Mouse (Mus musculus) embryonic facial prominence, embryonic 12.5 days (tissue): ENCODE results near the gene Aldh8a1. TPM values are rescaled to one million over a fixed set of nuclear protein-coding genes. Genes with fewer than 3 reads are reported as not detected.

ENCODE experiments used
- ATAC-seq: fragments of 200-750 bp; cut with Nextera tagmentation; 2 replicates; pipeline ENCODE4 v1.8.0; 2017; ENCODE audit not compliant: insufficient number of reproducible peaks, insufficient read depth, low FRiP score, low TSS enrichment
- H3K27ac ChIP-seq: fragments of 300-500 bp; sonication (generic); 2 replicates; pipeline ENCODE4 v1.5.1; 2016; ENCODE audit warnings: mild to moderate bottlenecking
- H3K27me3 ChIP-seq: fragments of 300-500 bp; sonication (generic); 2 replicates; pipeline ENCODE4 v1.6.1; 2016; ENCODE audit warnings: mild to moderate bottlenecking, moderate library complexity
- H3K36me3 ChIP-seq: fragments of 300-500 bp; sonication (generic); 2 replicates; pipeline ENCODE4 v1.6.1; 2016; ENCODE audit warnings: mild to moderate bottlenecking
- H3K4me1 ChIP-seq: fragments of 300-500 bp; sonication (generic); 2 replicates; pipeline ENCODE4 v1.6.1; 2016
- H3K4me2 ChIP-seq: fragments of 300-500 bp; sonication (generic); replicated peaks from 2 replicates; pipeline ENCODE4 v1.6.1; 2016; ENCODE audit warnings: mild to moderate bottlenecking, moderate library complexity
- H3K4me3 ChIP-seq: fragments of 300-500 bp; sonication (generic); 2 replicates; pipeline ENCODE4 v1.5.1; 2016; ENCODE audit warnings: mild to moderate bottlenecking
- H3K9ac ChIP-seq: fragments of 300-500 bp; sonication (generic); 2 replicates; pipeline ENCODE4 v1.6.1; 2016; ENCODE audit warnings: mild to moderate bottlenecking, moderate library complexity
- H3K9me3 ChIP-seq: fragments of 300-500 bp; sonication (generic); 2 replicates; pipeline ENCODE4 v1.6.1; 2016; ENCODE audit warnings: mild to moderate bottlenecking, moderate library complexity
- WGBS: fragments of 180-500 bp; shearing (Covaris S2); methylation state at CpG from one replicate; pipeline ENCODE4 v1.1.7; 2016; 5-methylcytosine and 5-hydroxymethylcytosine counted together
- polyA plus RNA-seq: library from polyadenylated mRNA; unstranded; fragments of >200 nt; fragmentation: Nextera tagmentation; extraction: Ambion mirVana; gene quantifications from 2 replicates; pipeline ENCODE4 v1.2.1, GENCODE M21; 2016

The Aldh8a1 gene
- polyA plus RNA-seq, 1 experiment from 2014 or later: 0.06 TPM

DNA sequence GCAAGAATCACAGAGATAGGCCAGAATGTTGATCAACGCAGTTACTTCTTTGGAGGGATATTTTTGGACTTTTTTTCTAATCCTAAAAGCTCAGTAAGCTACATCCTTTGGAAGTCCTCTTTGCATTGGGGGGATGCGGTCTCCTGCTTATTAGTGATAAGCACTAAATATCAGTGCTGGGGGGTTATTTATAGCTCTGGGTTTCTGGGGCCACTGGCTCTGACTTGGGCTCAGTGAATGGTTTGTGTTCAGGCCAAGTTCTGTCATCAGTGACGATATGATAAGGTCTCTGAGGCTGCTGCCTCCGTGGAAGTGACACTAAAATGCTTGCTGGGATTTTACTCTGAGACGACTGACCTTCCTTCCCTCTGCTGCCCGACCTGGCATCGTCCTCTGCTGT lies 22.9 kb downstream of the Aldh8a1 start:
- Histone ChIP-seq H3K4me2 (no peak overlapping the region), H3K4me3 (no peak overlapping the region), H3K27me3 (no peaks in the 10 kb centered on the region), H3K4me1 (peaks cover 5% of the 10 kb centered on the region; the same call in 1 of the 2 replicates), H3K9me3 (no peaks in the 10 kb centered on the region), H3K9ac (no peak overlapping the region), H3K27ac (no peak overlapping the region), H3K36me3 (no peaks in the 10 kb centered on the region)
- ATAC-seq: no peak
- 68% methylated on average over 7 of the region's 7 CpGs for WGBS

DNA sequence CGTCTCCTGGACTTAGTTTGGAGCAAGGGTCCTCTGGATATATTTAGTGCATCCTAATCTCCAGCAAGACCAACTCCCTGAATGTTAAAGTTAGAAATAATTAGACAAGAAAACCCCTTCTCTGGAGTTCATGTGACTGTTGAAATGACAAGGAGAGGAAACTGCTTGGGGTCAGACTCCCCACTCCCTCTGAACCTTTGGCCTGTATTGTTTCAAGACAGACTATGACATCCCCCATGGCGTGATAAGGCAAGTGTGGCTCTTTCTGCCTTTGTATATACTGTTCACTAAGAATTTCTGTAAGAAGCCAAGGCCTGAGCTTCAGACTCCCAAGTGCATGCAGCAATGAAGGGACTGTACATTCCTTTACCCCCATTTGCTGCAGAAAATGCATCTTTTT lies 23.4 kb downstream of the Aldh8a1 start:
- no peak overlapping the region for H3K9ac ChIP-seq
- no peak for ATAC-seq
- 61% methylated on average over 2 of the region's 2 CpGs for WGBS

DNA sequence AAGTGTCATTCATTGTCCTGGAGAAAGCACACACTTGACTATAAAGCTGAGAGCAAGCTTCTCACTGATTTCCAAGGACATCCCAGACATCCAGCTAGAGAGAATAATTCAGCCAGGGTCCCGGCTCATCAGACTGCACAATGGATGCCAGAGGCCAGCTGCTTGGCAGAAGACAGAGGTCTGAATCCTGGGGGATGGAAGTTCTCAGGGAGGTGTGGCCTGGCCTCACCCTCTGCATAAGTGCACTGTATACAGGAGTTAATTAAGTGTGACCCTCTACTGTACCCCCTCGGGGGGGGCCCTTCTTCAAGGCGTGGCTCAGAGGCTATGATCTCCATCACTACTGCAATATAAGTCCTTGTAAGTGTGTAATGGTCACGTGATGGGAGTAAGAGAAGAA lies 24.2 kb downstream of the Aldh8a1 start:
- Histone ChIP-seq H3K36me3 (no peaks in the 10 kb centered on the region), H3K9me3 (no peaks in the 10 kb centered on the region), H3K4me1 (peaks cover 5% of the 10 kb centered on the region; the same call in 1 of the 2 replicates), H3K27me3 (no peaks in the 10 kb centered on the region), H3K9ac (no peak overlapping the region), H3K4me3 (no peak overlapping the region), H3K27ac (no peak overlapping the region), H3K4me2 (no peak overlapping the region)
- no peak for ATAC-seq
- WGBS: 61% methylated on average over 4 of the region's 4 CpGs

More for the DNA sequence above, 23.4 kb downstream of the Aldh8a1 start:
- no peaks in the 10 kb centered on the region for H3K27me3 ChIP-seq
- no peak overlapping the region for H3K4me3 ChIP-seq
- H3K27ac ChIP-seq: no peak overlapping the region
- no peaks in the 10 kb centered on the region for H3K9me3 ChIP-seq
- no peaks in the 10 kb centered on the region for H3K36me3 ChIP-seq
- H3K4me1 ChIP-seq: peaks cover 5% of the 10 kb centered on the region; the same call in 1 of the 2 replicates
- H3K4me2 ChIP-seq: no peak overlapping the region

DNA sequence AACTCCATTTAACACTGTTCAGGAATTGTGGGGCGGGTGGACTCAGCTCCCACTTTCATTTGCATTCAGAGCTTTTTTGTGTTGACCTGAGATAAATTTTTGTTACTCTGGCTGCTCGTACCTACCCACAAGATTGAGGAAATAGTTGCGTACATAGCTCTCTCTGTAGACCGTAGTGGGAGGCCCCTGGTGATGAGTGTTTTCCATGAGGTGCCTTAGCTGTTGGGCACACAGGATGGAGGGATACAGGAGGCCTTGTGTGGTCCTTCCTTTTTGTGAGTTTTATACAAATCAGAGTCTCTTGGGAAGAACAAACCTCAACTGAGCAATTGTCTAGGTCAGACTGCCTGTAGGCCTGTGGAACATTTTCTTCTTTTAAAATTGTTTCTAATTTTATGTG lies 27.7 kb downstream of the Aldh8a1 start:
- Histone ChIP-seq H3K4me1 (peaks cover 5% of the 10 kb centered on the region; the same call in 1 of the 2 replicates), H3K27me3 (no peaks in the 10 kb centered on the region), H3K4me2 (no peak overlapping the region), H3K36me3 (no peaks in the 10 kb centered on the region), H3K9ac (no peak overlapping the region), H3K4me3 (no peak overlapping the region), H3K9me3 (no peaks in the 10 kb centered on the region), H3K27ac (no peak overlapping the region)
- 87% methylated on average over 4 of the region's 4 CpGs for WGBS
- ATAC-seq: no peak

DNA sequence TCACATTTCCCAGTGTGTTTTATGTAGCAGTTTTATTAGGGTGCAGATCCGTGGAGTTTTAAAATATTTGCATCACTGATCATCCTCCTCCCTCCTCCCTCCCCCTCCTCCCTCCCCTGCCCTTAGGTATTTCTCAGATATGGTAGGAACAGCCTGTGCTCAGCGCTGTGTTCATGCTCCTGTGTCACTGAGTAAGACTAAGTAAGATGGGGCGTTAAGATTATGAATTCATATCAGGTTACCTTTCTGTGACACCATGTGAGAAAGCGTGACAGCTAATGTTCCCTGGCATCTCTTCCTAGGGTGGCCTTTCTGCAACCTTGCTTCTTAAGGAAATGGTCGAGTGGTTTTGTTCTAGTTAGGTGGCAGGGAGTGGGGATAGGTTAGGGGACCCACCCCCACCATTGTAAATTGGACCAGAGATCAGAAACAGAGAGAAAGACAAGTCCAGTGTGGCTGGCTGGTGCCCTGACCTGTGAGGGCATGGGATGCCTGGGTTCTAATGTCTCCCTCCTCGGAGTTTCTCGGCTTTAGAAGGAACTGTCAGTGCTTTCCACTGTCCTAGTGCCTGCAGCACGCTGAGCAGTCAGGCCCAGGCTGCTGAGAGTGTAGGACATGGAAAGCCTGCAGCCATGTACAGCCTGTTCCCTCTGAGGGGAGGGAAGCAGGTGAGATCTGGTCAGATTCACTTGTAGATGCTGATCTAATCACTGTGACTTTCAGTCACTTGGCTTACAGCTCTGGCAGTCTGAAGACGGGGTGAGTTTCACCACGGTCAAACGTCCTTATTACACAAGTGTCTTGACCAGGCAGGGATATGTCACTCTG lies 28.8 kb downstream of the Aldh8a1 start:
- Histone ChIP-seq H3K4me2 (no peak overlapping the region), H3K36me3 (no peaks in the 10 kb centered on the region), H3K27ac (no peak overlapping the region), H3K9ac (no peak overlapping the region), H3K27me3 (no peaks in the 10 kb centered on the region), H3K9me3 (no peaks in the 10 kb centered on the region), H3K4me1 (peaks cover 5% of the 10 kb centered on the region; the same call in 1 of the 2 replicates), H3K4me3 (no peak overlapping the region)
- ATAC-seq: no peak
- WGBS: 78% methylated on average over 11 of the region's 11 CpGs

DNA sequence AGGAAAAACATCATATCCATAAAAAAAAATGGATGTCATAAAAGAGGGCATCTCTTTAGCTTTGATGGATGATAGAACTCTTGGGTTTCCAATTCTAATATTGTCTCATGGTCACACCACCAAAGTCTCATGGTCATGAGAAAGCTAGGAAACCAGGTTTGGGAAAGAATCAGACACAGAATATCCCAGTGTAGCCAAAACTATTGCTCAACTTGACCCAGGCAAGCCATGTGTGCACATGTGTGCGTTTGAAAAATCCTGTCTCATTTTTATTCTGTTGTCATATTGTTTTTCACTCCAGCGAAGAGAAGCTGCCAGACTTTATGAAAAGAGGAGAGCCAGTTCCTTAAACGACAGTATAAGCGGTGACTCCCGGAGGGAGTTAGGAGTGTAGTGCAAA lies 33.6 kb downstream of the Aldh8a1 start:
- WGBS: 82% methylated on average over 5 of the region's 5 CpGs
- no peak overlapping the region for H3K4me2 ChIP-seq
- H3K27ac ChIP-seq: no peak overlapping the region
- no peaks in the 10 kb centered on the region for H3K36me3 ChIP-seq
- no peaks in the 10 kb centered on the region for H3K9me3 ChIP-seq
- H3K4me3 ChIP-seq: no peak overlapping the region
- H3K4me1 ChIP-seq: no peaks in the 10 kb centered on the region
- no peaks in the 10 kb centered on the region for H3K27me3 ChIP-seq
- ATAC-seq: no peak
- no peak overlapping the region for H3K9ac ChIP-seq

DNA sequence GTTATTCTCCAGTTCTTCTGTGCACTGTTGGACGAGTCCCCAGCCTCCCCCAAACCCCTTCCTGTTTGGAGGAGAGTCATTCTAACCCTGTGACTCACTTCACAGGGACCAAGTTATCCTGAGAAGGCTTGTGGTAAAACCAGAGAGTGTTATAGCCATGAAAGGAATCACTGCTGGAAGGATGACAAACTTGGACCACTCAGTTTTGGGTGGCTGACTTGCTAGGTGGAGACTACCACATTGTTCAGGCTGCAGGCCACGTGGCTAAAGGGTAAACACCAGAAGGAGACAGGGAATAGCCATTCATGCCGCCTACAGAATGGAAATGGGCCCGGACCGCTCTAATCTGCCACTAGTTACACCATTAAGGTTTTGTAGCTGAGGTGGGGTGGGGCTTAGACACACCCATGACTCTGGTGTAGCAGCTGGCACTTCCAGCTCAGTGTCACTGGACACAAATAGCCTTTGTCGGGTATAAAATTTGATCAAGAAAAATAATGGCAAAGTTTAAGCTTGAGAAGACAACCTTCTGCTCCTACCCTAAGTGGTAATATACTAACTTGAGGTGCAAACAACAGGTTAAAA lies 34.6 kb downstream of the Aldh8a1 start:
- no peaks in the 10 kb centered on the region for H3K4me1 ChIP-seq
- 73% methylated on average over 6 of the region's 6 CpGs for WGBS
- H3K27me3 ChIP-seq: no peaks in the 10 kb centered on the region

DNA sequence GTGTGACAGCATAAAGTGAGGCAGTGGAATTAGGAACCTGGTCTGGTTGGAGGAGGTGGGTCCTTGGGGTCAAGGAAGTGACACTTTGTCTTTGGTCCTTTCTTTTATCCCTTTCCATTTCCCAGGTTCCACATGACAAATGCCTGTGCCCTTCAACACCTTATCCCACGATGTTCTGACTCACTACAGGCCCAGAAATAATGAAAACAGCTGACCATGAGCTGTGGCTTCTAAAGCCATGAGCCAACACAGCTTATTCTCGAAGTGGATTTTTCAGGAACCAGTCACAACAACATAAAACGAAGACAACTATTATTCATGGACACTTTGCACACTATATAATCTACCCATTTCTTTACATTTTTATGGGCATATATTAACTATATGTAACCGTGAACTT lies 37.9 kb downstream of the Aldh8a1 start:
- Histone ChIP-seq H3K27me3 (no peaks in the 10 kb centered on the region), H3K36me3 (no peaks in the 10 kb centered on the region), H3K9ac (no peak overlapping the region), H3K4me2 (no peak overlapping the region), H3K27ac (no peak overlapping the region), H3K4me3 (no peak overlapping the region), H3K4me1 (no peaks in the 10 kb centered on the region), H3K9me3 (no peaks in the 10 kb centered on the region)
- WGBS: 80% methylated on average over 4 of the region's 4 CpGs
- no peak for ATAC-seq

More for the DNA sequence above, 34.6 kb downstream of the Aldh8a1 start:
- H3K4me3 ChIP-seq: no peak overlapping the region
- H3K9me3 ChIP-seq: no peaks in the 10 kb centered on the region
- no peak overlapping the region for H3K27ac ChIP-seq
- ATAC-seq: no peak
- no peak overlapping the region for H3K9ac ChIP-seq
- no peaks in the 10 kb centered on the region for H3K36me3 ChIP-seq
- no peak overlapping the region for H3K4me2 ChIP-seq

DNA sequence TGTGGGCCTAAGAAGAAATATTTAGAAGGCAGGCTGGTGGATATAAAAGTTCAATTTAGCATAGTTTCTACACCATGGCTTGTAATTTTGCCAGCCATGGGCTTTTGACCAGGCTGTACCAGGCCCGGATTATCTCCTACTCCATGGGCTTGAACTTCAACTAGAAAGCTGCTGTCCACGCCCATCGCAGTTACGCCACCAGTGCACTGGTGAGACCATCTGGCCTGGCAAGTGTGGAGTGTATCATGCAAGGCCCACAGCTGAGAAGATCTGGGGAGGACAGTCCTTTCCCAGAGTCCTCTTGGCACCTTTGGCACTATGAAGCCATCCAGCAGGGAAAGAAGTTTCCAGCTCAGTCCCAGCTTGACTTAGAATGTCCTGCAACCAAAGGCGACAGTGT lies 39.1 kb downstream of the Aldh8a1 start:
- Histone ChIP-seq H3K4me1 (no peaks in the 10 kb centered on the region), H3K9me3 (no peaks in the 10 kb centered on the region), H3K4me3 (no peak overlapping the region), H3K36me3 (no peaks in the 10 kb centered on the region), H3K4me2 (no peak overlapping the region), H3K27me3 (no peaks in the 10 kb centered on the region), H3K9ac (no peak overlapping the region), H3K27ac (no peak overlapping the region)
- WGBS: 90% methylated on average over 5 of the region's 5 CpGs
- ATAC-seq: no peak

DNA sequence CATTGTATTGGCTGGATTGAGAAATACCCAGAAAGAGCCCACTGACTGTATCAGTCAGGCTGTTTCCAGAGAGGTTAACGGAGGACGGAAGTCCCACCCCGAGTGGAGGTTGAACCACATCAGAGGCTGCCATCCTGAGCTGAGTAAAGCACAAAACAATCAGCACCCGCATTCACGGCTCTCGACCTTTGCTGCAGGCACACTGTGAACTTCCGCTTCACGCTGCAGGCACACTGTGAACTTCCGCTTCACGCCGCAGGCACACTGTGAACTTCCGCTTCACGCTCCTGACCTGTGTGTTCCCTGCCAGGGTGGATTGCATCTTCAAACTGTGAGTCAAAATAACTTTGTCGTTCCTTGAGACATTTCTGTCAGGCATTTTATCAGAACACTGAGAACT lies 42.1 kb downstream of the Aldh8a1 start:
- Histone ChIP-seq H3K4me1 (no peaks in the 10 kb centered on the region), H3K36me3 (no peaks in the 10 kb centered on the region), H3K4me3 (no peak overlapping the region), H3K27ac (no peak overlapping the region), H3K27me3 (no peaks in the 10 kb centered on the region), H3K9me3 (no peaks in the 10 kb centered on the region), H3K4me2 (no peak overlapping the region), H3K9ac (no peak overlapping the region)
- ATAC-seq: no peak
- 85% methylated on average over 14 of the region's 14 CpGs for WGBS

DNA sequence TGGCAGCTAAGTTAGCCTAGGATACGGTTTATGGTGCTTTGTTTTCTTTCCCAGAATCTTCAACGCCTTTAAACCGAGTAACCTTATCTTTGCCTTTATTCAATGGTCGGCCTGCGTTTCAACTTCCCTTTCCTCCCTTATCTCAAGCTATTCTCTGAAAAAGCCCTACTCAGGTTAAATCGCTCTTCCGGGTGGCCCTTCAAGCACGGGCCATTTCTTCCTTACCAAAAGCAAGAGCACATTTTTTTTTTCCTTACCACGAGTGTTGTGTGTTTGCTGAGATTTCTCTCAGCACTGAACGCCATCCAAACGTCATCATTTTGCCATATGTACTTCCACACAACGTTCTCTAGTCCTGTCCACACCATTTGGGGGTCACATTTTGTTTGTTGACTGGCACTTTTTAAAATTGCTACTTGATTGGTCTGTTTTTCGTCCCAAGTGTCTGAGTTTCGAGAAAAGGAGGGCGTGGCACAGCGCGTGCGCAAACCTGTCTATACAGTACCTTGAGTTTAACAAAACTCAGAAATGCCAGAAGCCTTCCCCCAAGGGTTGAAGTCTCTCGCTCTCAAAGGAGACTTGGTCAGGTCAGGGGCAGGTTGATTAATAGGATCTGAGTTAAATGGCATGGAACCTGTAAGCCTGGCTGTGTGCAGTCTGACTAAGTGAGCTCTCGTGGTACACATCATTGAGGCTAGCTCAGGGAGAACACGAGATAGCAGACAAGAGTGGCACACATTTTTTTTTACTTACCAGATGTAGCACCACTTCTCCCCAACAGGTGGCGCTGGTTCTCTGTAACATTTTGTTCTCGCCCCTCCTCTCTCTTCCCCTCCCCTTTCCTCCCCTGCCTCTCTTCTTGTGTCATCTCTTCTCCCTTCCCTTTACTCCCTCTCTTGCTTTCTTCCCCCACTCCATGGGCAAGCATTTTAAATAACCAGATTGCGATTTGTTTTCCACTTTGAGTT lies 43.6 kb downstream of the Aldh8a1 start:
- ATAC-seq: no peak
- no peaks in the 10 kb centered on the region for H3K4me1 ChIP-seq
- no peaks in the 10 kb centered on the region for H3K36me3 ChIP-seq
- H3K9me3 ChIP-seq: no peaks in the 10 kb centered on the region
- H3K27ac ChIP-seq: no peak overlapping the region
- 67% methylated on average over 24 of the region's 24 CpGs for WGBS
- no peak overlapping the region for H3K9ac ChIP-seq
- H3K4me2 ChIP-seq: no peak overlapping the region
- H3K27me3 ChIP-seq: no peaks in the 10 kb centered on the region
- H3K4me3 ChIP-seq: no peak overlapping the region
